10 mouse cellular contexts compared by ENCODE assay signal in the genomic region with DNA sequence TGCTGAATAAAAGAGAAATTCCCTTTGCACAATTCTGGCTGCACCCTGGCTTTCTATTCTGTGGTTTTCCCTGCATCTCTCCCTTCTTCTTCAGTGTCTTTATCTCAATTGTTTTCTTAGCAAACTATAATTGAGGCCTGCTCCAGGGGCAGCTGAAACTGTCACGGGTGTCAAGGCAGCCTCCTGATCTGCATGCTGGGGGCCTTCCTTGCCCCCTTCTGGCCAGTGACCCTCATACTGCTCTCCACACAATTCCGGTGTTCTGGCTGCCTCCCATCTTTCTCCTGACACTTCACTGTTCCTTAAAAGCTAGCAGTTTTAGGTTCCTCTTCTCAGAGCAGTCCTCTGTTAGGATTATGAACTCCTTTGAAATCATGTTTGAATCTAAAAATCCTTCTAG. TPM values are rescaled to one million over a fixed set of nuclear protein-coding genes. Genes with fewer than 3 reads are reported as not detected.
DNase-seq lines count a peak whose midpoint lies in the region; ATAC-seq and TF ChIP-seq lines count a peak whose summit lies in the region.
"Had no signal": no experiment of that assay in that cellular context is flagged by ENCODE, and none has a peak within 500 bp of the region (broad histone marks: within the 10 kb centered on the region; RNA-seq: fewer than 3 reads in every experiment).

No protein-coding gene starts in this region.

- no peak overlapping the region for H3K27ac ChIP-seq in kidney, embryonic 16.5 days (ENCODE audit: low read length)
- no peak overlapping the region for H3K27ac ChIP-seq in kidney, adult 2 months (ENCODE audit: insufficient read depth, low read depth, low read length)
- H3K27ac ChIP-seq in brown adipose tissue, adult 24 weeks (replicated peaks; ENCODE audit: low read depth, low read length), result no peak overlapping the region
- H3K27ac ChIP-seq in hindbrain, embryonic 15.5 days (replicated peaks), result no peak overlapping the region
- no peak overlapping the region for H3K27ac ChIP-seq in midbrain, embryonic 16.5 days (ENCODE audit: low read length)

- peak overlapping the region; percentile 84 for H3K4me2 ChIP-seq in kidney, embryonic 16.5 days (replicated peaks; ENCODE audit: low read depth, low read length)
- peak overlapping the region; percentile 81 for H3K4me2 ChIP-seq in hindbrain, embryonic 15.5 days
- H3K4me2 ChIP-seq in midbrain, embryonic 16.5 days (ENCODE audit: low read length), result peak overlapping the region; percentile 61

- peaks cover 31% of the 10 kb centered on the region for H3K36me3 ChIP-seq in kidney, embryonic 16.5 days (ENCODE audit: insufficient read depth, low read length)
- H3K36me3 ChIP-seq in kidney, adult 2 months (ENCODE audit: control insufficient read depth, insufficient read depth, low read length), result peaks cover 4% of the 10 kb centered on the region
- peaks cover 40% of the 10 kb centered on the region for H3K36me3 ChIP-seq in hindbrain, embryonic 15.5 days
- H3K36me3 ChIP-seq in midbrain, embryonic 16.5 days (ENCODE audit: control insufficient read depth, insufficient read depth, low read length), result peaks cover 20% of the 10 kb centered on the region

- no peak for DNase-seq in kidney, adult 2 months
- no peak for DNase-seq in thymus, postnatal 36 days
- DNase-seq in left cerebral cortex, adult 8-10 months (ENCODE audit: low spot score in 2 of 2), result no peak
- DNase-seq in right cerebral cortex, postnatal 10 days (ENCODE audit: low spot score in 2 of 2), result no peak
- DNase-seq: kidney, adult 11 months; spleen, adult 18-20 months had no signal

- H3K9me3 ChIP-seq in kidney, embryonic 16.5 days (ENCODE audit: low read length), result no peaks in the 10 kb centered on the region
- no peaks in the 10 kb centered on the region for H3K9me3 ChIP-seq in hindbrain, embryonic 15.5 days
- H3K9me3 ChIP-seq in midbrain, embryonic 16.5 days (replicated peaks; ENCODE audit: control insufficient read depth, low read length, poor library complexity, severe bottlenecking), result no peaks in the 10 kb centered on the region

- no peaks in the 10 kb centered on the region for H3K27me3 ChIP-seq in kidney, embryonic 16.5 days (ENCODE audit: insufficient read depth, low read length)
- no peaks in the 10 kb centered on the region for H3K27me3 ChIP-seq in kidney, adult 2 months (replicated peaks; ENCODE audit: control insufficient read depth, insufficient read depth, low read length)
- H3K27me3 ChIP-seq in hindbrain, embryonic 15.5 days, result no peaks in the 10 kb centered on the region
- H3K27me3 ChIP-seq in midbrain, embryonic 16.5 days (ENCODE audit: control insufficient read depth, insufficient read depth, low read depth, low read length), result no peaks in the 10 kb centered on the region

- H3K4me3 ChIP-seq in kidney, embryonic 16.5 days (ENCODE audit: low read length), result peak overlapping the region; percentile 81
- no peak overlapping the region for H3K4me3 ChIP-seq in kidney, adult 2 months (ENCODE audit: insufficient read depth, low read depth, low read length)
- peak overlapping the region; percentile 33; the same call in 1 of the 2 replicates for H3K4me3 ChIP-seq in brown adipose tissue, adult 24 weeks (ENCODE audit: insufficient read depth, low read depth, low read length)
- H3K4me3 ChIP-seq in hindbrain, embryonic 15.5 days, result peak overlapping the region; percentile 73
- H3K4me3 ChIP-seq in midbrain, embryonic 16.5 days (ENCODE audit: low read depth, low read length), result 0 out of 2 replicates have a peak overlapping the region, but pooled peaks have one; percentile 2

- no peak for TF ChIP-seq CTCF in kidney, adult 2 months (conservative IDR thresholded peaks at IDR 0.05; ENCODE audit: insufficient read depth, insufficient read length, low read depth, low read length)

- H3K9ac ChIP-seq in kidney, embryonic 16.5 days (replicated peaks; ENCODE audit: low read length), result peak overlapping the region; percentile 80
- peak overlapping the region; percentile 74 for H3K9ac ChIP-seq in hindbrain, embryonic 15.5 days
- peak overlapping the region; percentile 31; the same call in 1 of the 2 replicates for H3K9ac ChIP-seq in midbrain, embryonic 16.5 days (ENCODE audit: low read depth, low read length)

- 20% methylated on average over 2 of the region's 2 CpGs for WGBS in kidney, embryonic 16.5 days
- WGBS in kidney, adult 2 months, result 17% methylated on average over 2 of the region's 2 CpGs
- WGBS in hindbrain, embryonic 15.5 days, result 16% methylated on average over 2 of the region's 2 CpGs
- WGBS in midbrain, embryonic 16.5 days, result 27% methylated on average over 2 of the region's 2 CpGs

- ATAC-seq in kidney, embryonic 16.5 days (ENCODE audit: low FRiP score, low TSS enrichment), result no peak
- no peak for ATAC-seq in hindbrain, embryonic 15.5 days (ENCODE audit: low FRiP score, low read depth)
- no peak for ATAC-seq in midbrain, embryonic 16.5 days

- H3K4me1 ChIP-seq in kidney, embryonic 16.5 days (ENCODE audit: insufficient read depth, low read length), result peaks cover 10% of the 10 kb centered on the region
- peaks cover 4% of the 10 kb centered on the region; the same call in 1 of the 2 replicates for H3K4me1 ChIP-seq in kidney, adult 2 months (ENCODE audit: control insufficient read depth, insufficient read depth, low read length)
- peaks cover 3% of the 10 kb centered on the region for H3K4me1 ChIP-seq in brown adipose tissue, adult 24 weeks (ENCODE audit: control insufficient read depth, insufficient read depth, insufficient read length, low read length)
- H3K4me1 ChIP-seq in hindbrain, embryonic 15.5 days (replicated peaks), result peaks cover 12% of the 10 kb centered on the region
- peaks cover 10% of the 10 kb centered on the region for H3K4me1 ChIP-seq in midbrain, embryonic 16.5 days (ENCODE audit: control insufficient read depth, insufficient read depth, low read length)

- no peak for TF ChIP-seq POLR2A in kidney, adult 2 months (IDR thresholded peaks at IDR 0.05; ENCODE audit: low read depth, low read length)

RNA-seq across cellular contexts. Expression of a gene that starts 1.2 kb away (rescaled TPM):
- 14.5 and 14.8 TPM in 2 replicates for polyA plus RNA-seq in kidney, embryonic 16.5 days (2015; fragmentation: Nextera tagmentation; extraction: Ambion mirVana)
- polyA plus RNA-seq in kidney, adult 2 months (2012; rRNA removed), result 5.2 and 7.1 TPM in 2 replicates
- polyA plus RNA-seq in brown adipose tissue, adult 24 weeks (2012; ENCODE audit: insufficient read depth, insufficient read length, missing spikeins), result 4.2 and 7.3 TPM in 2 replicates
- 18.7 and 19.5 TPM in 2 replicates for polyA plus RNA-seq in hindbrain, embryonic 15.5 days (2015; fragmentation: Nextera tagmentation; extraction: Ambion mirVana)
- polyA plus RNA-seq in midbrain, embryonic 16.5 days (2015; fragmentation: Nextera tagmentation; extraction: Ambion mirVana), result 19.2 and 21.3 TPM in 2 replicates
- total RNA-seq in left cerebral cortex, adult 8-10 months (2022), result 10 to 100 TPM; 30.6 to 38.3 (median 34.1) TPM
